Mouse (Mus musculus): ENCODE results near the gene Samd8. TPM values are rescaled to one million over a fixed set of nuclear protein-coding genes. Genes with fewer than 3 reads are reported as not detected.

The Samd8 gene
- polyA plus RNA-seq, 1 experiment from 2014 or later, result 11.7 TPM

- no peaks in the 10 kb centered on the region for H3K9me3 ChIP-seq
- 83% methylated on average over 7 of the region's 7 CpGs for WGBS
- peaks cover 15% of the 10 kb centered on the region for H3K36me3 ChIP-seq
- H3K27me3 ChIP-seq, result no peaks in the 10 kb centered on the region
- H3K27ac ChIP-seq, result no peak overlapping the region
- H3K4me3 ChIP-seq (replicated peaks), result no peak overlapping the region
- ATAC-seq (ENCODE audit: insufficient number of reproducible peaks, insufficient read depth, low FRiP score, low TSS enrichment, low read depth), result no peak
- H3K4me1 ChIP-seq (replicated peaks), result no peaks in the 10 kb centered on the region
- no peak overlapping the region for H3K9ac ChIP-seq (replicated peaks)
- no peak overlapping the region for H3K4me2 ChIP-seq
These were observed 51.3 kb downstream of the Samd8 start for GRCm38 (mm10) chr14:21801624-21802023.

GRCm38 (mm10) chr14:21802543-21803206, 52.3 kb downstream of the Samd8 start:
- H3K27me3 ChIP-seq, result no peaks in the 10 kb centered on the region

GRCm38 (mm10) chr14:21806203-21806602, 55.9 kb downstream of the Samd8 start:
- H3K36me3 ChIP-seq, result no peaks in the 10 kb centered on the region
- no peak overlapping the region for H3K9ac ChIP-seq (replicated peaks)
- H3K4me3 ChIP-seq (replicated peaks), result no peak overlapping the region
- no peaks in the 10 kb centered on the region for H3K4me1 ChIP-seq (replicated peaks)
- H3K9me3 ChIP-seq, result no peaks in the 10 kb centered on the region
- H3K27ac ChIP-seq, result no peak overlapping the region
- no peak for ATAC-seq (ENCODE audit: insufficient number of reproducible peaks, insufficient read depth, low FRiP score, low TSS enrichment, low read depth)
- 91% methylated on average over 2 of the region's 2 CpGs for WGBS
- no peaks in the 10 kb centered on the region for H3K27me3 ChIP-seq
- no peak overlapping the region for H3K4me2 ChIP-seq

More at GRCm38 (mm10) chr14:21802543-21803206, 52.3 kb downstream of the Samd8 start:
- H3K36me3 ChIP-seq, result peaks cover 15% of the 10 kb centered on the region
- WGBS, result 89% methylated on average over 6 of the region's 6 CpGs
- H3K4me3 ChIP-seq (replicated peaks), result no peak overlapping the region
- no peak overlapping the region for H3K4me2 ChIP-seq
- no peaks in the 10 kb centered on the region for H3K9me3 ChIP-seq
- no peak overlapping the region for H3K27ac ChIP-seq
- H3K4me1 ChIP-seq (replicated peaks), result no peaks in the 10 kb centered on the region
- no peak for ATAC-seq (ENCODE audit: insufficient number of reproducible peaks, insufficient read depth, low FRiP score, low TSS enrichment, low read depth)
- no peak overlapping the region for H3K9ac ChIP-seq (replicated peaks)

- Histone ChIP-seq H3K4me2 (no peak overlapping the region), H3K9me3 (no peaks in the 10 kb centered on the region), H3K4me3 (replicated peaks) (no peak overlapping the region), H3K27me3 (no peaks in the 10 kb centered on the region), H3K4me1 (replicated peaks) (no peaks in the 10 kb centered on the region), H3K9ac (replicated peaks) (no peak overlapping the region), H3K27ac (no peak overlapping the region), H3K36me3 (no peaks in the 10 kb centered on the region)
- no peak for ATAC-seq (ENCODE audit: insufficient number of reproducible peaks, insufficient read depth, low FRiP score, low TSS enrichment, low read depth)
- 82% methylated on average over 3 of the region's 3 CpGs for WGBS
These were observed 56.4 kb downstream of the Samd8 start for GRCm38 (mm10) chr14:21806631-21807160.

- Histone ChIP-seq H3K36me3 (no peaks in the 10 kb centered on the region), H3K27ac (no peak overlapping the region), H3K4me2 (no peak overlapping the region), H3K27me3 (no peaks in the 10 kb centered on the region), H3K9me3 (no peaks in the 10 kb centered on the region), H3K9ac (replicated peaks) (no peak overlapping the region), H3K4me1 (replicated peaks) (no peaks in the 10 kb centered on the region), H3K4me3 (replicated peaks) (no peak overlapping the region)
- ATAC-seq (ENCODE audit: insufficient number of reproducible peaks, insufficient read depth, low FRiP score, low TSS enrichment, low read depth), result no peak
- 91% methylated on average over 8 of the region's 8 CpGs for WGBS
These were observed 58.0 kb downstream of the Samd8 start for GRCm38 (mm10) chr14:21808208-21808922.

- Histone ChIP-seq H3K36me3 (no peaks in the 10 kb centered on the region), H3K4me1 (replicated peaks) (no peaks in the 10 kb centered on the region), H3K4me3 (replicated peaks) (no peak overlapping the region), H3K9ac (replicated peaks) (no peak overlapping the region), H3K9me3 (no peaks in the 10 kb centered on the region), H3K4me2 (no peak overlapping the region), H3K27me3 (no peaks in the 10 kb centered on the region), H3K27ac (no peak overlapping the region)
- WGBS, result 95% methylated on average over 2 of the region's 2 CpGs
- no peak for ATAC-seq (ENCODE audit: insufficient number of reproducible peaks, insufficient read depth, low FRiP score, low TSS enrichment, low read depth)
These were observed 59.1 kb downstream of the Samd8 start for GRCm38 (mm10) chr14:21809418-21809817.

- Histone ChIP-seq H3K27ac (no peak overlapping the region), H3K36me3 (no peaks in the 10 kb centered on the region), H3K4me3 (replicated peaks) (no peak overlapping the region), H3K27me3 (no peaks in the 10 kb centered on the region), H3K9me3 (no peaks in the 10 kb centered on the region), H3K9ac (replicated peaks) (no peak overlapping the region), H3K4me1 (replicated peaks) (no peaks in the 10 kb centered on the region), H3K4me2 (no peak overlapping the region)
- 87% methylated on average over 4 of the region's 4 CpGs for WGBS
- ATAC-seq (ENCODE audit: insufficient number of reproducible peaks, insufficient read depth, low FRiP score, low TSS enrichment, low read depth), result no peak
These were observed 61.0 kb downstream of the Samd8 start for GRCm38 (mm10) chr14:21811301-21811700.

- Histone ChIP-seq H3K9ac (replicated peaks) (no peak overlapping the region), H3K9me3 (no peaks in the 10 kb centered on the region), H3K4me2 (no peak overlapping the region), H3K27me3 (no peaks in the 10 kb centered on the region), H3K27ac (no peak overlapping the region), H3K4me1 (replicated peaks) (no peaks in the 10 kb centered on the region), H3K4me3 (replicated peaks) (no peak overlapping the region), H3K36me3 (no peaks in the 10 kb centered on the region)
- WGBS, result 89% methylated on average over 10 of the region's 10 CpGs
- ATAC-seq (ENCODE audit: insufficient number of reproducible peaks, insufficient read depth, low FRiP score, low TSS enrichment, low read depth), result no peak
These were observed 61.5 kb downstream of the Samd8 start for GRCm38 (mm10) chr14:21811744-21812393.

- Histone ChIP-seq H3K4me3 (replicated peaks) (no peak overlapping the region), H3K4me2 (no peak overlapping the region), H3K27me3 (peaks cover under 1% of the 10 kb centered on the region; the same call in 1 of the 2 replicates), H3K9me3 (no peaks in the 10 kb centered on the region), H3K36me3 (no peaks in the 10 kb centered on the region), H3K9ac (replicated peaks) (no peak overlapping the region), H3K27ac (no peak overlapping the region), H3K4me1 (replicated peaks) (no peaks in the 10 kb centered on the region)
- ATAC-seq (ENCODE audit: insufficient number of reproducible peaks, insufficient read depth, low FRiP score, low TSS enrichment, low read depth), result no peak
- WGBS, result 23% methylated on average over 14 of the region's 14 CpGs
These were observed 62.3 kb downstream of the Samd8 start for GRCm38 (mm10) chr14:21812590-21813162.

GRCm38 (mm10) chr14:21813216-21813615, 62.9 kb downstream of the Samd8 start:
- no peaks in the 10 kb centered on the region for H3K9me3 ChIP-seq
- H3K27me3 ChIP-seq, result peaks cover 3% of the 10 kb centered on the region; the same call in 1 of the 2 replicates
- WGBS, result 84% methylated on average over 4 of the region's 4 CpGs
- H3K4me2 ChIP-seq, result no peak overlapping the region
- ATAC-seq (ENCODE audit: insufficient number of reproducible peaks, insufficient read depth, low FRiP score, low TSS enrichment, low read depth), result no peak
- H3K36me3 ChIP-seq, result no peaks in the 10 kb centered on the region
- no peak overlapping the region for H3K4me3 ChIP-seq (replicated peaks)
- no peak overlapping the region for H3K27ac ChIP-seq
- H3K4me1 ChIP-seq (replicated peaks), result no peaks in the 10 kb centered on the region
- H3K9ac ChIP-seq (replicated peaks), result no peak overlapping the region

GRCm38 (mm10) chr14:21813847-21814246, 63.5 kb downstream of the Samd8 start:
- H3K9ac ChIP-seq (replicated peaks), result no peak overlapping the region
- H3K9me3 ChIP-seq, result no peaks in the 10 kb centered on the region
- peaks cover 3% of the 10 kb centered on the region; the same call in 1 of the 2 replicates for H3K27me3 ChIP-seq
- no peak overlapping the region for H3K4me3 ChIP-seq (replicated peaks)
- no peaks in the 10 kb centered on the region for H3K4me1 ChIP-seq (replicated peaks)
- H3K36me3 ChIP-seq, result no peaks in the 10 kb centered on the region
- 76% methylated on average over 3 of the region's 3 CpGs for WGBS
- H3K4me2 ChIP-seq, result no peak overlapping the region
- H3K27ac ChIP-seq, result no peak overlapping the region
- ATAC-seq (ENCODE audit: insufficient number of reproducible peaks, insufficient read depth, low FRiP score, low TSS enrichment, low read depth), result no peak
